Mouse (Mus musculus): Measurements from ENCODE around the gene Ttc23.

GRCm38 (mm10) chr7:67617646-67618045, 29.6 kb upstream of the Ttc23 start:
- TF ChIP-seq POLR2A (IDR thresholded peaks at IDR 0.05; ENCODE audit: extremely low read depth, insufficient read depth, low read length) (no peak), CTCF (IDR thresholded peaks at IDR 0.05; ENCODE audit: low read depth, low read length) (no peak)

All from liver, adult 2 months (tissue).